Mouse (Mus musculus) fat pad, adult 2 months (tissue): ENCODE data around the gene Slc25a34.
A peak's percentile ranks its signal among the peaks of the same experiment; 100 is the strongest.

Experiments
- DNase-seq: peaks from one replicate; pipeline ENCODE4 v3.0.0-alpha.2; 2011; ENCODE audit warnings: low read depth, low spot score; ENCODE audit errors: extremely low read depth

Slc25a34 gene

GRCm38 (mm10) chr4:141645988-141646387 lies 22.4 kb upstream of the Slc25a34 start:
- no peak for DNase-seq

GRCm38 (mm10) chr4:141643118-141643855 lies 19.7 kb upstream of the Slc25a34 start:
- DNase-seq: no peak

GRCm38 (mm10) chr4:141641961-141642811 lies 18.6 kb upstream of the Slc25a34 start:
- DNase-seq: no peak

- DNase-seq: no peak
These were observed 17.7 kb upstream of the Slc25a34 start for GRCm38 (mm10) chr4:141641353-141641771.

- DNase-seq: no peak
These were observed 15.9 kb upstream of the Slc25a34 start for GRCm38 (mm10) chr4:141639474-141639873.

- no peak for DNase-seq
These were observed 13.1 kb upstream of the Slc25a34 start for GRCm38 (mm10) chr4:141636693-141637092.

- no peak for DNase-seq
These were observed 12.4 kb upstream of the Slc25a34 start for GRCm38 (mm10) chr4:141635991-141636390.

GRCm38 (mm10) chr4:141632111-141632873 lies 8.7 kb upstream of the Slc25a34 start:
- no peak for DNase-seq

- no peak for DNase-seq
These were observed 7.6 kb upstream of the Slc25a34 start for GRCm38 (mm10) chr4:141631250-141631649.

- no peak for DNase-seq
These were observed 6.4 kb upstream of the Slc25a34 start for GRCm38 (mm10) chr4:141630021-141630420.

GRCm38 (mm10) chr4:141628661-141629060 lies 5.0 kb upstream of the Slc25a34 start:
- DNase-seq: no peak

- DNase-seq: peak; percentile 46
These were observed 3.9 kb upstream of the Slc25a34 start for GRCm38 (mm10) chr4:141627502-141627901.

- DNase-seq: no peak
These were observed 2.3 kb upstream of the Slc25a34 start for GRCm38 (mm10) chr4:141625774-141626550.

GRCm38 (mm10) chr4:141624983-141625773 lies 1.6 kb upstream of the Slc25a34 start:
- DNase-seq: no peak

- DNase-seq: no peak
These were observed 513 bp upstream of the Slc25a34 start for GRCm38 (mm10) chr4:141624134-141624533.

GRCm38 (mm10) chr4:141623037-141623436 lies 584 bp downstream of the Slc25a34 start:
- no peak for DNase-seq

GRCm38 (mm10) chr4:141622580-141622979 lies 1.0 kb downstream of the Slc25a34 start:
- peak; percentile 56 for DNase-seq

- DNase-seq: no peak
These were observed 1.5 kb downstream of the Slc25a34 start for GRCm38 (mm10) chr4:141622091-141622490.

- no peak for DNase-seq
These were observed 2.3 kb downstream of the Slc25a34 start for GRCm38 (mm10) chr4:141621297-141621696.
